Mouse (Mus musculus): ENCODE measurements around the gene Cmtm5. TPM values are rescaled to one million over a fixed set of nuclear protein-coding genes. Genes with fewer than 3 reads are reported as not detected.

The Cmtm5 gene
- total RNA-seq (2012; rRNA removed) (not detected in 2 replicates), total RNA-seq (2014; rRNA removed) (not detected in 2 replicates), polyA plus RNA-seq (2012; ENCODE audit: insufficient read length, low read depth) (not detected in 2 replicates)

DNA sequence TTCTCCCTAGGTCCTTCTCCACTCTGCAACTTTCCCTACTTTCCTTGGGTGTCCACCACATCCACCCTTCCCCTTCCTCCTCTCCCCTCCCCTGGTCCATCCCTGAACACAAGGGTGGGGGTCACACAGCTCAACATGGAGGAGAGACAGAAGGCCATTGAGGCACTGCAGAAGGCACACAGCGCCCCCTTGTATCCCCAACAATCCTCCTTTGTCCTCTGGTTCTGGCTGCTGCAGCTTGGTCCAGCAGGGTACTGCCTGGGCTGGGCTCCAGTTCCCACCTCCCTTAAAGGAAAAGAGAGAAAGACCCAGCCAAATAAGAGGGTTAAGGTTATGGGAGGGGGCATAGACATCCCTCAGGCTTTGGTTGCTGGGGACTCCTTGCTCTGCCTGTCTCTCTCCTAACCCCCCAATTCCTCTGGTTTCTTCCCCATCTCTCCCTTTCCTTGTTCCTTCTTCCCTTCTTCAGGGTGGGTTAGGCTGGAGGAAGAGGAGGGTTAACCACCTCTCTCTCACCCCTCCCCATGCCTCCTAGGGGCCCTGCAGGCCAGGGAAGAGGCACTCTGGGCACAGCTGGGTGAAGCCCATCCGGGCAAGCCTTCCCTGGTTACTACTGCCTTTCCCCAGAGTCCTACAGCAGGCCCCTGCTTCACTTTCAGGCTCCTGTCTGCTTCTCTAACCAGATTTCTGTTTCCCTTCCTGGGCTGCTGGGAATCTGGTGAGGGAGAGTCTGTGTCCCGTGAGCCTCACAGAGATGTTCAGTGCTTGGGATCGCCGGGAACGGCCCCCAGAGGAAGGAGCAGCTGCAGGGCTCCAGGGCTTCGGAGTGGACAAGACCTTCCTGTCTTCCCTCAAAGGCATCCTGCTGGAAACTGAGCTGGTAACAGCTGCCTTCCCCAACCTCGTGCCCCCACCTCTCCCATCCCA, at the start of gene Cmtm5:
Gene Cmtm5, plus strand, starts transcription at position 358 of the 927 bp plus-strand sequence.
- no peak for DNase-seq (ENCODE audit: extremely low read depth)
- Histone ChIP-seq H3K79me2 (replicated peaks; ENCODE audit: control insufficient read depth, extremely low read depth, insufficient read depth, poor library complexity, severe bottlenecking) (no peaks in the 10 kb centered on the region), H3K9ac (ENCODE audit: insufficient read depth, low read depth) (no peak within 1 kb of the TSS), H3K27me3 (replicated peaks) (peaks cover 65% of the 10 kb centered on the region), H3K27ac (ENCODE audit: insufficient read depth, low read depth) (no peak within 1 kb of the TSS), H3K9me3 (replicated peaks; ENCODE audit: low read length) (no peaks in the 10 kb centered on the region), H3K4me1 (ENCODE audit: control insufficient read depth in 1 of 2, insufficient read depth in 2 of 2) (peaks cover 3 to 12% of the 10 kb centered on the region in 2 experiments), H3K36me3 (replicated peaks in 1 of 2; ENCODE audit: control insufficient read depth in 1 of 2, insufficient read depth in 1 of 2, low read length in 1 of 2) (no peaks in the 10 kb centered on the region), H3K4me3 (replicated peaks in 1 of 3; ENCODE audit: low read depth in 2 of 3, low read length in 2 of 3, poor library complexity in 1 of 3) (no peak within 1 kb of the TSS), H3K4me2 (ENCODE audit: insufficient read depth, low read depth, poor library complexity, severe bottlenecking) (no peak within 1 kb of the TSS)
- in situ Hi-C loops (cut with MboI; ENCODE audit: low pct_ligation_motif_present, low pct_unique_long_range_greater_than_20kb, low sequenced_read_pairs) = loop anchor here (5.0 kb wide), 1 partner anchor 34 kb away; no protein-coding TSS in a partner anchor
- TF ChIP-seq ETS1 (conservative IDR thresholded peaks at IDR 0.05; ENCODE audit: low read depth, low read length) = no peak
- TF ChIP-seq SMC3 (IDR thresholded peaks at IDR 0.05; ENCODE audit: low read depth, low read length) = no peak
- TF ChIP-seq RCOR1 (conservative IDR thresholded peaks at IDR 0.05; ENCODE audit: low read depth, low read length) = no peak
- TF ChIP-seq HCFC1 (IDR thresholded peaks at IDR 0.05; ENCODE audit: low read depth, low read length) = no peak
- no peak for TF ChIP-seq EP300 (IDR thresholded peaks at IDR 0.05; ENCODE audit: low read length)
- TF ChIP-seq ZC3H11A (IDR thresholded peaks at IDR 0.05; ENCODE audit: low read depth, low read length) = no peak
- TF ChIP-seq TBP (conservative IDR thresholded peaks at IDR 0.05; ENCODE audit: low read depth, low read length) = no peak
- TF ChIP-seq JUND (conservative IDR thresholded peaks at IDR 0.05; ENCODE audit: low read depth, low read length) = no peak
- TF ChIP-seq MAZ (IDR thresholded peaks at IDR 0.05; ENCODE audit: low read depth, low read length) = no peak
- TF ChIP-seq CHD1 (IDR thresholded peaks at IDR 0.05; ENCODE audit: low read depth, low read length) = no peak
- TF ChIP-seq JUN (IDR thresholded peaks at IDR 0.05; ENCODE audit: insufficient read depth, low read depth, low read length) = no peak
- no peak for TF ChIP-seq IRF4 (IDR thresholded peaks at IDR 0.05; ENCODE audit: low read depth, low read length)
- TF ChIP-seq MEF2A (IDR thresholded peaks at IDR 0.05; ENCODE audit: borderline replicate concordance, low read depth, low read length) = no peak
- no peak for TF ChIP-seq MAX (IDR thresholded peaks at IDR 0.05; ENCODE audit: low read length)
- TF ChIP-seq ZNF384 (IDR thresholded peaks at IDR 0.05; ENCODE audit: low read depth, low read length) = no peak
- TF ChIP-seq MXI1 (IDR thresholded peaks at IDR 0.05; ENCODE audit: low read depth, low read length) = no peak
- TF ChIP-seq POLR2A (IDR thresholded peaks at IDR 0.05; ENCODE audit: low read depth, low read length) = no peak
- no peak for TF ChIP-seq ZKSCAN1 (IDR thresholded peaks at IDR 0.05; ENCODE audit: borderline replicate concordance, low read depth, low read length)
- TF ChIP-seq SIN3A (IDR thresholded peaks at IDR 0.05; ENCODE audit: low read length) = no peak
- TF ChIP-seq NELFE (IDR thresholded peaks at IDR 0.05; ENCODE audit: low read depth, low read length) = no peak
- dilution Hi-C loops (cut with MboI; ENCODE audit: extremely low pct_ligation_motif_present, extremely low pct_unique_long_range_greater_than_20kb, low sequenced_read_pairs) = no loop called here
